Mouse (Mus musculus) hindlimb bud, embryonic 11.5 days (tissue): ENCODE measurements around the gene Ahnak.

Experiments
- DNase-seq: peaks from one replicate; pipeline ENCODE4 v3.0.0-alpha.2; 2012; ENCODE audit warnings: low read depth, low spot score; ENCODE audit errors: extremely low spot score

Gene Ahnak

DNA sequence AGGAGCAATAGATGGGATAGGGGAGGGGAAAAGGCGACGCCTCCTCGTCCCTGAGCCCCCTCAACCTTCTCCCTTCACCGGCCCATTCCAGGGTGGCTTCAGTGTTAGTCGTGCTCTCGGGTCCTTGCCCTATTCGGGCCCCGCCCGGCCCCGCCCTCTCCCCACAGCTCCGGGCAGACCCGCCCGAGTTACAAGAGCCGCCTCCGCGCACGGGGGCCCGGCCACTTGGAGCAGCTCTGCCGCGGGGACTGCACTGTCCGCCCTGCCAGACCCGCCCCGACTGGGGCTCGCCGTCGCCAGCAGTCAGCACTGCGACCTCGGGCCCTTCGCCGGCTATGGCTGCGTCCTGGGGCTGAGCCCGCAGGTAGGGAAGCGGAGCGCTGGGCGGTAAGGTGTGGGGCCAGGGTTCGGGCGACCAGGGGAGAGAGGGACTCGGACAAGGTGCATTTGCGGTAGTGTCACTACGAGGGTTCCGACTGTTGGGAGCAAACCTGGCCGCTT, at the start of gene Ahnak:
Ahnak (plus strand) TSS at position 219 of the 501 bp plus-strand sequence.
- DNase-seq, result no peak

DNA sequence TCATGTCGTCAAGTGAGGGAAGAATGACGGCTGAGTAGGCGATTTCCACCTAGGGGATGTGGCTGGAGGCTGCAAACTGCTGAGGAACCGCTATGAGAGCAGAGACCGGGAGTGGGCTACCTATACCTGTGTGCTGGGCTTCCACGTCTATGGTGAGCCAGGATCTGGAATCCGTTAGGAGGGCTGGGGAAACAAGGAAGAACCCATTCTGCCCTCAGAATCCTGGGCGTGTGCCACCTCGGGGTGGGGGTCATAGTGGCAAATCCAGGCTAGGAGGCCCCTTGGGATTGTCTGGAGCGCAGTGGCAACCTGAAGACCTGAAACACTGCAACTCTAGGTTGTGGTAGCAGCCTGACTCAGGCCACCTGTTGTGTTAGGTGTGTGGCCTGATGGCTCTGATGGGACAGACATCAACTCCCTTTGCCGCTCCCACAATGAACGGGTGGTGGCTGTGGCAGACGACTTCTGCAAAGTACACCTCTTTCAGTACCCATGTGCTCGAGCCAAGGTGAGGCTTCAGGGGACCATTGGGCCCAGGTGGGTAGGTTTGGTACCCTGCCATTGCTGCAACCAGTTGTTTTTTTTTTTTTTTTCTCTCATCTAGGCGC, 48.5 kb upstream of the Ahnak start:
- DNase-seq, result no peak

DNA sequence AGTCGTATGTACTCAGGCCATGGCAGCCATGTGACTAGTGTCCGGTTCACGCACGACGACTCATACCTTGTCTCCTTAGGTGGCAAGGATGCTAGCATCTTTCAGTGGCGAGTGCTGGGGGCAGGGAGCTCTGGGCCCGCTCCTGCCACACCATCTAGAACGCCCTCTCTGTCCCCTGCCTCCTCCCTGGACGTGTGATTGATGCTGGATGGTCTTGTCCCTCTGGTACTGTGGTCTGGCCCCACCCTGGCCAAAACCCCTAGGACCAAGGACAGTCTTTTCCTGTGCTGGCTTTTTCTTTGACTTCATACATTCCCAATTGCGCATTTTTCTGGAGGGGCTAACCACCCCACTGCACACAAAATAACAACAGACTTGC, 48.0 kb upstream of the Ahnak start:
- DNase-seq, result no peak

DNA sequence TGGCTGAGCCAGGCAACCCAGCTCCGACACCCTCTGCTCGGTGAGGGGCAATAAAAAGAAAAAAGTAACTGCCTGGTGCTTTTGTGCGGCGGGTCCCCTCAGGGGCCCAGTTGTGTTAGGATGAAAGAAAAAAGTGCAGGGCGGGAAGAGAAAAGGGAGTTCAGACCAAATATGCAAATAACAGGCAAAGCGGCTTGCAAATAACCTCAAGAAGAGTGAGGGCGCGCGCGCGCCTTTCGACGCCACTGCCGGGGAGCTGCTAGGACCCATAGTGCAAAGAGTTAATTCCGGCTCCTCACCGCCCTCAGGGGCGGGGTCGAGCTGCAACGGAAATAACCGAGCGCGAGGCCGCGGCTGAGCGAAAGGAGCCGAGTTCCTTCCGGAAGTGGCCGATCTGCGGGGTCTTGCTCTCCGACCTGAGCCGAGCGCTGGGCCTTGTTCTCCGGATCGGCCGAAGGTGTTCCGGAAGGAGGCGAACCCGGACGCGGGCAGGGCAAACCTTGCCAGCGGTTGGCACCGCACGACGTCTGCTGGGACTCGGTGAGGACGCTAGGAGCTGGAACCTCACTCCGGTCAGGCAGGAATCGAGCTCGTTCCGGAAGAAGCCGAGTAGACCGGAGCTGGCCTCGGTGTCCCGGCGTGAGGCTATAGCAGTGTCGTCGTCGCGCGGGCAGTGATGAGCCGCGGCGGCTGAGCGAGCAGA, 47.4 kb upstream of the Ahnak start, which contains the start of gene Mta2:
Mta2 (plus strand) TSS at position 361 of the 703 bp plus-strand sequence.
- peak; percentile 90 for DNase-seq

DNA sequence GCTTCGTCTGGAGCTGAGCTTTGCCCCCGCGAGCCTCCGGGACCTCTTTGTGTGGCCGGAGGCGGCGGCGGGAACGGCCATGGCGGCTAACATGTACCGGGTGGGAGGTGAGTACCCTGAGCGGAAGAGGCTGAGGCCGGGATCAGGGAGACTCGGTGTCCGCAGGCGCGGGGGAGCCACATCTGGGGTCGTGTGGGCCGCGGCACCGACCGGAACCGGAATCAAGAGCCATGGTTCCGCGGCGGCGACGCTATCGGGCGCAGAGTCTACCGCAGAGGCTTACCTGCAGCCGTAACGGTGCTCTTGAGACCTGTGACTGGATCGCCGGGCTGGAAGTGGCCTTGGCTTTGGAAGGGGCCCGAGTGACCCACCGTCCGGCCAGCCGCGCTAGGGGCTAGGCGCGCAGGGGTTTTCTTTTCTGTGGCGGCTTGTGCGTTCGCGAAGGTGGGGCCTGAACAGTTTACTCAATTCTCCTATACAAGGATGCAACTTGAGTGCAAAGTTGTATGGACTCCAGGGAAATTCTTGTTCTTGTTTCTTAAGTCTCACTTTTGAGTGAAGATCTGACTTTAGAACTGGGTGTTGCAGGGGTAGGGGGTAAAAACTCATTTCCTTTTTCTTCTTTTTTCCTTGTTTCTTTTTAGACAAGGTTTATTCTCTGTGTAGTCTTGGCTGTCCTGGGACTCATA, 46.7 kb upstream of the Ahnak start:
- no peak for DNase-seq

DNA sequence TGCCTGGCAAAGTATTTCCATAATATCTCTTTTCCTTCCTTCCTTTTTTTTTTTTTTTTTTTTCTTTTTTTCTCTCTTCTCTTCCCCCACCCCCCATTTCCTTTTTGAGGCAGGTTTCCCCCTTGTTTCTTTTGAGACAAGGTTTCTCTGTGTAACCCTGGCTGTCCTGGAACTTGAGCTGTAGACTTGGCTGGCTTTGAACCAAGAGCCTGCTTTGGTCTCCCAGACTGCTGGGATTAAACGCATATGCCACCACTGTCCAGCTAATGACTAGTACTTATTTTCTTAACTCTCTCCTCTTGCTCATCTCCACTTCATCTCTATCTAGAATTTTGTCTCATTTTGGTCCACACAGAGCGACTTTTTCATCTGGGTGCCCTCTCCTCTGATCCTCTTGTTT, 46.0 kb upstream of the Ahnak start:
- DNase-seq, result no peak

DNA sequence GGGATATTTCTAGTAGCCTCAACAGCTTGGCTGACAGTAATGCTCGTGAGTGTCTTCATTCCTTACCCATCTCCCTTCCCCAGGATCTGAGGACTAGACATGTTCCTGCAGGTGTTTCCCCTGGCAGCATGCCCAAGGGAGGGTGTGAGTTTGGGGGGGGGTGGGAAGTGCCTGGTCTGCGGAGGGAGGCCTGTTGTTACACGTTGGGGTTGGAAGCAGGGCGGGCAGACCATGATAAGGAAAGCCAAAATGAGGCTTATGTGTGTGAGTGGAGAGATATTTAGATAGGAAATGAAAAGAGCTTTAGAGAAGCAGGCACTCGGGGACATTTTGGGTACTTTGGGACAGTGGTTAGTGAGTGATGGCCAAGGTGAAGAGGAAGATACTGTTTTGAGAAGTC, 45.0 kb upstream of the Ahnak start:
- no peak for DNase-seq

DNA sequence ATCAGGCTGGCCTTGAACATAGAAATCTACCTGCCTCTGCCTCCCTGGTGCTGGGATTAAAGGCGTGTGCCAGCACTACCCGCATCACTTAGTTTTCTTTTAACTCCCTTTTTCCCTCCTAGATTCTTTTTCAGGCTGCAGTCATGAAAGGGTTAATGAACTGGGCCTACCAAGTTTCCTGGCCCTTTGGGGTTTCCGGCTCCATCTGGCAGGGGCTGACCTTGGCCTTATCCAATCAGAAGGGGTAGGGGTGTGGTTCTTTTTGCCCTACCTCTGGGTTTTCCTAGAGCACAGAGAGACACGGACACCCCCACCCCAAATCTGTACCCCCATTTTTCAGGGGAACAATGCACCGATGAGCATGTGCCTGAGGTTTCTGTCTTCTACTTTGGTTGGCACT, 44.3 kb upstream of the Ahnak start:
- DNase-seq, result no peak

DNA sequence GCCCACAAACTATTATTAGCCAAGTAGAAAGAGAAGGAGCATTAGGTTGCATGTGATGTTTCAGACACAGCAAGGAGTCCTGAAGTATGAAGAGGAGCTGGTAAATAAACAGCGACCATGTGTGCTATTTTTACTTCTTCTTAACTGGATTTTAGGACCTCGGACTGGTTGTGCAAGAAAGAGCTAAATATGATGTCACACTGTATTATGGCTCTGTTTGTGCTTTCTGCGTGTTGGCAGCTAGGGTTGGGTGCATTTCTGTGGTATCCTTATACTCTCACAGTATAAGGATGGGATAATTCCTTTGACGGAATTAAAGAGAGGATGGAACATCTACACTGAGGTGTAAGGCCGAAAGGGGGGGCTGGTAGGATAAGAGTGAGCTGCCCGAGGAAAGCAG, 43.8 kb upstream of the Ahnak start:
- no peak for DNase-seq

DNA sequence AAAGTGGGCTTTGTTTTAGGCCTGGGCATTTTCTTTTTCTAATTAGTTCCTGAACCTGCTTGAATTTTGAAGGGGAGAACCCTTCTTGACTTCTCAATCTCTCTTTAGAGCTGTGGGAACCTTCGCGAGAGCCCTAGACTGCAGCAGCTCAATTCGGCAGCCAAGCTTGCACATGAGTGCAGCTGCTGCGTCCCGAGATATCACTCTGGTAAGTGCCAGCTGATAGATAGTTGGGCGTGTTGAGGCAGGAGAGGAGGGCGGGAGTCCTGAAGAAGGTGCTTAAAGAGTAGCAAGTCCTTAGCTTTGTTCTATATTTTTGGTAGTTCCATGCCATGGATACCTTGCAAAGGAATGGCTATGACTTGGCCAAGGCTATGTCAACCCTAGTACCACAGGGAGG, 42.2 kb upstream of the Ahnak start:
- DNase-seq, result no peak

DNA sequence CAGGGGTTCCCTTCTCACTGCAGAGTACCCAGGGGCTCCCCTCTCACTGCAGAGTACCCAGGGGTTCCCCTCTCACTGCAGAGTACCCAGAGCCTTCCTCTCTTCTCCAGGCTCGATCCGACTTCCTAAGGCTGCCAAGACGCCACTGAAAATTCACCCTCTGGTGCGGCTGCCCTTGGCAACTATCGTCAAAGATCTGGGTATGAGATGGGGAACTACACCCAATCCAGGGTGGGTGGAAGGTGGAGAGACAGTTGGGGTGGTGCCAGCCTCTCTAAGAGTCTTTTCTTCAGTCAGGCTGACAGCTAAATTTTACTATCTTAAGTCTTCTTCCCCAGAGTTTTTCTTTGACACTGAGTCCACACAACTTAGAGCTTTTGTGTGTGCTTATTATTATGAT, 38.9 kb upstream of the Ahnak start:
- DNase-seq, result no peak

DNA sequence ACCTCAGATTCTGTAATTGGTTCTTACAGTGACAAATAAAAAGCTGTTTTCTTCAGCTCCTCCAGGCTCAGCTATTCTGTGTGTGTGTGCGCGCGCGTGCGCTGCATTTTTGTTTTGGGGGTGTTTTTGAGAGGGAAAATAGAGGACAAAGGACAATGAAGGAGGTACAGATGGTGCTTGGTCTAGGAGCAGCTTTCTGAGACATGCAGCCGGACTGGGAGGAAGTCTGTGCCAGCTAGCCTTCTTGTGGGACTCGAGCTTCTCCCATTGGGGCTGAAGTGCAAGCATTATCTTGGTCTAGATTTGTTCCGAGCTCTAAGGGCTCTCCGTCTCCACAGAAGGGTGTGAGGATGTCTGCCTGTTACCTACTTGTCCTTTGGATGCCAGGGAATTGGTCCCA, 36.8 kb upstream of the Ahnak start:
- DNase-seq, result no peak

DNA sequence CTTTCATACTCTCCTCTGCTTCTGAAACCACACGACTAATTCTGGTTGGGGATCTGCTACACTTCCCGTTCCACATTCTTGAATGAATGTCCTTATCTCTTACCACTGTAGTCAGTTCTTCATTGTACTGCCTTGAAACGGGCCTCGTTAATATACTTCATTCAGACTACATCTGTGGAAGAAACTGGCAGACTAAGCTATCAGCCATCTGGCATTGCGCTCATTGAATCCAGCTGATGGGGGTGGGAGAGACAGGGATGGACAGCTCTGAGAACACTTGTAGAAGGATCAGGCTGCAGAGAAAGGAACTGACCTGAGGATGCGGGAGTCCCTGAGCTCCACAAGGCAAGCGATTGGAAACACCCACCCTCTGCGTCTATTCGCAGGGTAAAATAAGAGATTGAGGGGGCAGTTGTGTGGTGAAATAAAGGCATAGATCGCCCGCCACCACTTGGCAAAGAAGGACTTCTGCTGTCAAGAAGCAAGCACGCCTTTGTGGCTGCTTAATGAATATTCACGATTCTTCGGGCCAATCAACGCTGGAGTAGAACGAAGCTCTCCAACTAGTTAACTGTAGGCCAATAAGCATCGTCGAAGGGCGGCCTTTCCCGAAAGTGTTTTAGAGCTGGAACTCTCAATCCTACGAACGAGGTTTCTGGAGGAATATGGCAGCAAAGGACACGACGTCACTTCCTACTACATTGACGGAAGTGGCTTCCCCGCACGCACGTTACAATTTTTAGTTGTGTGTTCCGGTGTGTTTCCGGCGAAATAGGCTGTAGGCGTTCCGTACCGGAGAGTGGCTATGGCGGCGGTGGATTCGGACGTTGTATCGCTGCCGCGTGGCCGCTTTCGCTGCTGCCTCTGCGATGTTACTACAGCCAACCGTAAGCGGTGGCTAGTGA, 35.7 kb upstream of the Ahnak start, which contains the start of gene Tut1:
Tut1 (plus strand) TSS at position 713 of the 905 bp plus-strand sequence.
- peak; percentile 97 for DNase-seq

DNA sequence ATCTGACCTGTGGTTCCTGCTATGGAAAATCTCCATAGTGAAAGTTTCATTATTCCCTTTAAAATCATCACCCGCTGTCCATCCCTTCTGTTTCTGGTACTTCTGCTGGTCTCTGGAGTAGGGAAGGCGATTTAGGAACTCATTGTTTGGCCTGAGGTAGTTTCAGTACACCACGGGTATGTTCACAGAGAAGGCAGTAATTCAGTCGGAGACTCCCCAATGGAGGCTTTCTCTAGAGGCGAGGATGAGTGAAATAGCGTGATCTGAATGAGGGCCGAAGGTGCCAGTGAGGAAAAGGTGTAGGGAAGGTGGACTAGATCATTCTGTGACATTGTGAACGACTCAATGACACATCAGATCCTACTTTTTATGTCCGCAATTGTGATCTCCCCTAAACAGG, 34.9 kb upstream of the Ahnak start:
- DNase-seq, result no peak

DNA sequence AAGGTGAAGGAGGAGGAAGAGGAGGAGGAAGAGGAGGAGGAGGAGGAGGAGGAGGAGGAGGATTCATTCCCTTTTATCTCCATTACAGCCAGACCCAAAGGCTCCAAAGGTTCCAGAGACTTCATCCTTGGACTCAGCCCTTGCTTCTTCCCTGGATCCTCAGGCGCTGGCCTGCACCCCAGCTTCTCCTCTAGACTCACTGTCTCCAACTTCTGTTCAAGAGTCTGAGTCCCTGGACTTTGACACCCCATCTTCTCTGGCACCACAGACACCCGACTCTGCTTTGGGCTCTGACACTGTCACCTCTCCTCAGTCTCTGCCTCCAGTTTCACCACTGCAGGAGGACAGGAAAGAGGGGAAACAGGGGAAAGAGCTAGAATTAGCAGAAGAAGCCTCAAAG, 26.8 kb upstream of the Ahnak start:
- DNase-seq, result no peak

DNA sequence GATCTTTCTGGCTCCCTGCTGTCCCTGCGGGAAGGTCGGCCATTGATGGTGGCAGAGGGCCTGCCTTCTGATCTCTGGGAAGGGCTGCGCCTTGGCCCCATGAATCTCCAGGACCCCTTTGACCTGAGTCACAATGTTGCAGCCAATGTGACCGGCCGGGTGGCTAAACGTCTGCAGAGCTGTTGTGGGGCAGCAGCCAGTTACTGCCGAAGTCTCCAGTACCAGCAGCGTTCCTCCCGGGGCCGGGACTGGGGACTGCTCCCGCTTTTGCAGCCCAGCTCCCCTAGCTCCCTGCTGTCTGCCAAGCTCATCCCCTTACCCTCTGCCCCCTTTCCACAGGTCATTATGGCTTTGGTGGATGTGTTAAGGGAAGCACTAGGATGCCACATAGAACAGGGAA, 24.0 kb upstream of the Ahnak start:
- no peak for DNase-seq

DNA sequence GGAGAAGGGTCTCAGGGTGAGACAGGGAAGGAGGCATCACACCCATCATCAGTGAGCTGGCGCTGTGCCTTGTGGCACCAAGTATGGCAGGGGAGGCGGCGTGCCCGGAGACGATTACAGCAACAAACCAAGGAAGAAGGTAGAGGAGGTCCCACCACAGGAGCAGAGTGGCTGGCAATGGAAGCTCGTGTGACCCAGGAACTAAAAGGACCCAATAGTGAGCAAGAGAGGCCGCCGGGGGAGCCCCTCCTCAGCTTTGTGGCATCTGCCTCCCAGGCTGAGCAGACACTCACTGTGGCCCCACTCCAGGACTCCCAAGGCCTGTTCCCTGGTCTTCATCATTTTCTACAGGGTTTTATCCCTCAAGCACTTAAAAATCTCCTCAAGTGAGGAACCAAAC, 23.3 kb upstream of the Ahnak start:
- DNase-seq, result no peak

DNA sequence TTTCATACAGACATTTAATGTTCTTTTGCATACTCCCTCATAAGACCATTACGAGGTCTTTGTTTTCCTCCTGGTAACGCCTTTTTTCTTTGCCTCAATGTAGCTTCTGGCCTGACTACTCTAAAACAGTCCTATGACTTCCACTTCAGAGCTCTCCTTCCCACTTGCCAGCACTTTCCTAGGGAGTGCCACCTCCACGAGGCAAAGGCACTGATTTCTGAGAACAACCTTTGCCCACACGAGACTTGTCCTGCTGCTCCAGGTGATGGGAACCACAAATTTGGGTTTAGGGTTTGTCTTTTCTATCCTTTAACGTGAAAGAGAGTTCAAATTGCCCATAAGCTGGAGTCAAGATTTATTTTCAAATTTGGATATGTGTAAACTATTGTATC, 22.9 kb upstream of the Ahnak start:
- no peak for DNase-seq

DNA sequence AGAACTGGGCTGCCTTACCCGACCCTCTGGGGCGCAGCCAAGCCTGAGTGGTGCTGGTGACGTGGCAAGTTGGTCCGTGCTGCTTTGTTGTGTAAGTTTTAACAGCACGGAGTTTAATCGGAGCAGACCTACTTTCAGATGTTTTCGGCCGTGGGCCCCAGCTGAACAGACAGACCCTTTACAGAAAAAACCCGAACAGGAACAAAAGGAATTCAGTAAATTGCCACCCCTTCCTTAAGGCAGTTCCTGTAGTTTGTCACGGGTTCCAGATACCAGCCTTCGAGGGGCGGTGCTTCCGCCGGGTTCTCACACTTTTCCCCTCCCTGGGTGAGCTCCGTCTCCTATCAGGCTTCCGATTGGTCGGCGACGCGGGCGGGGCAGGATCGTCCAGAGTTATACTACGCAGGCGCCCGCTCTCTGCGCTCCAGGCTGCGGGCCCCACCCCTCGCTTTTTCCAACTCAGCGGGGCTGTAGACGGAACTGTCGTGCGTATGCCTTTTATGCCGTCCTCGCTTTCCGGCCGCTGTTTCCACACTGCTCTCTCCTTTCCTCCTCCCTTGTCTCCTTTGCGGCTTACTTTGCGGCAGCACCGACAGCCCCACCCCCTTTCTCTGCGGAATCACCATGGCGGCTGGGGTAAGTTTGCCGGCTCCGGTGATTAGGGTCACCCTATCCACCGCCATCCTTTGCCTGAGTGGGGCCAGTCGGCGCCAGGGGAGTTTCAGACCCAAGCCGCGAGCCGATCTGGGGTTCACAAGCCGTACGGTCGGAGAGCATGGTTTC, 22.3 kb upstream of the Ahnak start, which contains the start of gene Eef1g:
Eef1g (plus strand) TSS at position 452 of the 783 bp plus-strand sequence.
- peak; percentile 91 for DNase-seq

DNA sequence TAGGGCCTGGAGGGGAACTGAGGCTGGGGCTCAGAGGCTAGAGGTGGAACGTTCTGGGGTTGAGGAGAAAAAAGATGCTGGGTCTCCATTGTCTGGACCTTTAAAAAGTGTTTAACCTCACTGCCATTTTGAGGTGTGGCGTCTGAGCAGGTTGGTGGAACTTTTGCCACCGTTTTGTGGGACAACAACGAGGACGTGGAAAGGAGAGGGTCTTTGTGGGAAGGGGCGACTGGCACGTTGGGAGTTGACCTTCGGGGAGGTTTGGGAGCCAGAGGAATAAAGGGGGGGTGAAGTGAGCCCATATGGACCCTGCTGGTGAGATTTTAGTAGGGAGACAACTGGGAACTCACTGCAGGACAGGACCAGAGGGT, 21.7 kb upstream of the Ahnak start:
- DNase-seq, result no peak
